Mouse (Mus musculus) stomach, postnatal 0 days (tissue): ENCODE results near the gene Stx4a. TPM values are rescaled to one million over a fixed set of nuclear protein-coding genes. Genes with fewer than 3 reads are reported as not detected.

Source experiments
- ATAC-seq: fragments of 200-750 bp; cut with Nextera tagmentation; 2 replicates; pipeline ENCODE4 v1.8.0; 2017; ENCODE audit not compliant: low FRiP score, low TSS enrichment
- DNase-seq: peaks from one replicate; pipeline ENCODE4 v3.0.0-alpha.2; 2016; ENCODE audit warnings: low spot score
- H3K27ac ChIP-seq: fragments of 300-500 bp; sonication (generic); replicated peaks from 2 replicates; pipeline ENCODE4 v1.5.1; 2014; ENCODE audit warnings: mild to moderate bottlenecking, control low read depth
- H3K27me3 ChIP-seq: fragments of 300-500 bp; sonication (generic); 2 replicates; pipeline ENCODE4 v1.6.1; 2014; ENCODE audit warnings: low read length; ENCODE audit not compliant: control insufficient read depth, insufficient read depth
- H3K36me3 ChIP-seq: fragments of 300-500 bp; sonication (generic); 2 replicates; pipeline ENCODE4 v1.6.1; 2014; ENCODE audit warnings: low read length, mixed read lengths; ENCODE audit not compliant: control insufficient read depth, insufficient read depth
- H3K4me1 ChIP-seq: fragments of 300-500 bp; sonication (generic); replicated peaks from 2 replicates; pipeline ENCODE4 v1.6.1; 2014; ENCODE audit warnings: antibody characterized with exemption; ENCODE audit not compliant: control insufficient read depth, insufficient read depth
- H3K4me2 ChIP-seq: fragments of 300-500 bp; sonication (generic); replicated peaks from 2 replicates; pipeline ENCODE4 v1.6.1; 2014; ENCODE audit warnings: low read depth, mild to moderate bottlenecking, control low read depth, moderate library complexity
- H3K4me3 ChIP-seq: fragments of 300-500 bp; sonication (generic); 2 replicates; pipeline ENCODE4 v1.5.1; 2014; ENCODE audit warnings: low read depth, low read length, control low read depth
- H3K9ac ChIP-seq: fragments of 300-500 bp; sonication (generic); 2 replicates; pipeline ENCODE4 v1.6.1; 2014; ENCODE audit warnings: mild to moderate bottlenecking, low read length, control low read depth, mixed read lengths
- H3K9me3 ChIP-seq: fragments of 300-500 bp; sonication (generic); 2 replicates; pipeline ENCODE4 v1.6.1; 2016; ENCODE audit warnings: low read length; ENCODE audit not compliant: control insufficient read depth
- CTCF ChIP-seq: IDR thresholded peaks from 2 replicates; pipeline ENCODE4 v1.5.1; 2016; ENCODE audit warnings: antibody characterized with exemption, low read depth, mild to moderate bottlenecking, moderate library complexity
- EP300 ChIP-seq: optimal IDR thresholded peaks from 2 replicates; pipeline ENCODE3; 2016; ENCODE audit warnings: antibody characterized with exemption
- WGBS: fragments of 180-500 bp; shearing (Covaris S2); extraction: QIAGEN DNeasy Blood & Tissue Kit; methylation state at CpG from one replicate; pipeline ENCODE4 v1.1.7; 2014; 5-methylcytosine and 5-hydroxymethylcytosine counted together
- polyA plus RNA-seq: library from polyadenylated mRNA; unstranded; fragments of >200 nt; fragmentation: Nextera tagmentation; extraction: Ambion mirVana; gene quantifications from 2 replicates; pipeline ENCODE4 v1.2.1, GENCODE M21; 2015

Gene Stx4a
- polyA plus RNA-seq, 1 experiment from 2014 or later, result 28.4 TPM

DNA sequence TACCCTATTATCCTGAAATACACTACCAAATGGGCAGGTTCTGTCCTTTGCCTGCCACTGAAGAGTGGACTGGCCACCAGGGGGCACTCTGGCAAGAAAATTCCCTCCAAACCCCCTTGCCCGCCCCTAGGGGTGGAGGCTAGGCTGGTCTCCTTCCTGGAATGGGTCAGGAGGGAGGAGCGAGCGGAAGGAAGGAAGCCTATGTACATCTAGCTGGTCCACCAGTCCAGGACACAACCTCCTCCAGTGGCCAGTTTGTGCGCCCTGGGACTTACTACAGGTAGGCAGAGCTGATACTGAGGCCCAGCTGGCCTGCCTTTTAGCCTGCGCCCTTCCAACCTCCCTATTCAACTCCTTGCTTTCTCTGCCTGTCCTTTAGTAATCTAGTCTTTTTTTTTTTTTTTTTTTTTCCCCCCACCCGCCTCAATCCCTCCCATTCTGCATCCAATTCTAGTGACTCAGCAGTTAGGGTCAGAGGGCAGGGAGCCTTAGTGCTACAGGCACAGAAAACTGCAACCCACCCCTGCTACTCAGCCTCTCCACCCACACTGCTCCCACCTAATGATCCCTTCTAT lies 23.6 kb upstream of the Stx4a start, which contains the start of gene Hsd3b7:
TSS of gene Hsd3b7 (plus strand) at position 170 of the 575 bp plus-strand sequence.
- DNase-seq (peak; percentile 97), ATAC-seq (peak; percentile 91)
- Histone ChIP-seq H3K9ac (peak within 1 kb of the TSS; percentile 52; the same call in 1 of the 2 replicates), H3K27ac (peak within 1 kb of the TSS; percentile 77), H3K4me2 (peak within 1 kb of the TSS; percentile 51), H3K27me3 (no peaks in the 10 kb centered on the region), H3K9me3 (no peaks in the 10 kb centered on the region), H3K36me3 (peaks cover 20% of the 10 kb centered on the region), H3K4me1 (peaks cover 3% of the 10 kb centered on the region), H3K4me3 (peak within 1 kb of the TSS; percentile 33)
- 14% methylated on average over 6 of the region's 6 CpGs for WGBS
- TF ChIP-seq EP300 (no peak), CTCF (peak; percentile 100)

DNA sequence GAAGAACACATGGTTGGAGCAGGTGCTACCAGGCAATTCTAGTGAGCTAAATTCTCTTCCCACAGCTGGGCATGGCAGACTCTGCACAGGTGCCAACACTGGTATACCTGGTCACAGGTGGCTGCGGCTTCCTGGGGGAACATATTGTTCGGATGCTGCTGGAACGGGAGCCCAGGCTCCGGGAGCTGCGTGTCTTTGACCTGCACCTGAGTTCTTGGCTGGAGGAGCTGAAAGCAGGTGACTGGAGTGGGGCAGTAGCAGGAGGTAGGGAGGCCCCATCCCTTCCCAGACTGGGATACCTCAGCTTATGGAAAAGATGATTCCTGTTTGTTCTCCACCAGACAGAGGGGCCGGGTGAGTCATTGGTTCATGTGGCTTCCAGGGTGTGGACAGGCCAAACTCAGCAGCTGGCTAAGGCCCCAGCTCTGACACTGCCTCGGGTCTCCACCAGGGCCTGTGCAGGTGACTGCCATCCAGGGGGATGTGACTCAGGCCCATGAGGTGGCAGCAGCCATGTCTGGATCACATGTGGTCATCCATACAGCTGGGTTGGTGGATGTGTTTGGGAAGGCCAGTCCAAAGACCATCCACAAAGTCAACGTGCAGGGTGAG lies 23.0 kb upstream of the Stx4a start:
- Histone ChIP-seq H3K4me1 (peaks cover 3% of the 10 kb centered on the region), H3K27me3 (no peaks in the 10 kb centered on the region), H3K4me3 (peak overlapping the region; percentile 33; the same call in 1 of the 2 replicates), H3K9me3 (no peaks in the 10 kb centered on the region), H3K4me2 (peak overlapping the region; percentile 51), H3K27ac (peak overlapping the region; percentile 77), H3K36me3 (peaks cover 14% of the 10 kb centered on the region), H3K9ac (peak overlapping the region; percentile 52; the same call in 1 of the 2 replicates)
- TF ChIP-seq EP300 (no peak), CTCF (peak; percentile 18; the same call in 1 of the 2 replicates)
- ATAC-seq (peak; percentile 43), DNase-seq (peak; percentile 57)
- 78% methylated on average over 8 of the region's 8 CpGs for WGBS

DNA sequence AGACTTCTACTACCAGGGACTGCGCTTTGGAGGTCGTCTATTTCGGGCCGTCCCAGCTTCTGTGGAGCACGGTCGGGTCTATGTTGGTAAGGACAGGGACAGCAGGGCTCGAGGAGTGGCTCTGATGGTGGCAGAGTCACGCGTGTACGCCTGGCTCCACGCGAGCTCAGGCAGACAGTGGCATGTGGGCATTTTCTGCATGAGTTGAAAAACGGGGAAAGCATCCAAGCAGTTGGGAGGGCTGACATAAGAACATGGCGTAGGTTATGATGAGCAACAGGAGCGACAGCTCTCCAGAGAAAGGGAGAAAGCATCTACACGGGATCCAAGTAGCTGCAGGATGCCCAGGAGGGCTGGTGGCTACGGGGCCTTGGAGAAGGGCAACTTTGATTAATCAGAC lies 21.8 kb upstream of the Stx4a start:
- no peaks in the 10 kb centered on the region for H3K9me3 ChIP-seq
- H3K4me3 ChIP-seq, result no peak overlapping the region
- DNase-seq, result no peak
- H3K9ac ChIP-seq, result no peak overlapping the region
- H3K4me2 ChIP-seq, result no peak overlapping the region
- H3K4me1 ChIP-seq, result peaks cover 3% of the 10 kb centered on the region
- H3K27me3 ChIP-seq, result no peaks in the 10 kb centered on the region
- no peak for ATAC-seq
- H3K36me3 ChIP-seq, result 0 out of 2 replicates have a peak, but pooled peaks cover 8% of the 10 kb centered on the region
- TF ChIP-seq CTCF (no peak), EP300 (no peak)
- no peak overlapping the region for H3K27ac ChIP-seq
- 92% methylated on average over 17 of the region's 17 CpGs for WGBS

DNA sequence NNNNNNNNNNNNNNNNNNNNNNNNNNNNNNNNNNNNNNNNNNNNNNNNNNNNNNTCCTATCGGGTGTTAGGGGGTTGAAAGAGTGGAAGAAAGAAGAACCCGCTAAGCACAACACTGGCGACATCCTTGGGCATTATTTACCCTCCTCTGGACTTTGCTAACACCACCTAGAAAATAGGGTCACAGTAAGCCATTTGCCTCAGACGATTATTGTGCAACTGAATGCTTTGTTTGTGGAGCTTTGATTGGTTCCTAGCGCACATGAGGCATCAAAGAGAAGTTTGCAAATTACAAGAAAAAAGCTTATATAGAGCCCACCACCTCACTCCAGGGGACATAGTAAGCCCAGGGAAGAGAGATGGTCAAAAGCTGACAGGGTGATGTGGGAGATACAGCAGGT lies 15.3 kb upstream of the Stx4a start:
- no peak for TF ChIP-seq CTCF
- no peak for TF ChIP-seq EP300

DNA sequence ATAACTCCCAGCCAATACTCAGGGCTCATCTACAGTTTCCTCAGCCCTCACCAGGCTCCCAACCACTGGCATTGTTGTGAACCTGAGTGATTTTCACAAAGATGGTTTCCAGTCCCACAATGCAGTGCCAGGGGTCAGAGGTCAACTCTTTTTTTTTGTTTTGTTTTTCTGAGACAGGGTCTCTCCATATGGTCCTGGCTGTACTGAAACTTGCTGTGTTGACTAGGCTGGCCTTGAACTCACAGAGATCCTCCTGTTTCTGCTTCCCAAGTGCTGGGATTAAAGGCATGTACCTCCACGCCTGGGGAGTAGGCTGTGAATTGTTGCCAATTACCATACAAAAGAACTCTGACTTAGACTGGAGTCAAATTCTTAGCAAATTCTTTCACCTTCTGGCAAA lies 14.2 kb upstream of the Stx4a start:
- Histone ChIP-seq H3K9me3 (no peaks in the 10 kb centered on the region), H3K4me3 (no peak overlapping the region), H3K9ac (no peak overlapping the region), H3K36me3 (no peaks in the 10 kb centered on the region), H3K27me3 (no peaks in the 10 kb centered on the region), H3K4me2 (no peak overlapping the region), H3K27ac (no peak overlapping the region), H3K4me1 (no peaks in the 10 kb centered on the region)
- TF ChIP-seq EP300 (no peak), CTCF (no peak)
- no peak for DNase-seq
- 93% methylated on average over 1 of the region's 1 CpGs for WGBS
- no peak for ATAC-seq

More for the DNA sequence above, 15.3 kb upstream of the Stx4a start:
- ATAC-seq (no peak), DNase-seq (no peak)
- 67% methylated on average over 5 of the region's 5 CpGs for WGBS
- H3K4me3 ChIP-seq, result no peak overlapping the region
- H3K9me3 ChIP-seq, result no peaks in the 10 kb centered on the region
- no peak overlapping the region for H3K27ac ChIP-seq
- H3K9ac ChIP-seq, result no peak overlapping the region
- H3K36me3 ChIP-seq, result no peaks in the 10 kb centered on the region
- H3K27me3 ChIP-seq, result no peaks in the 10 kb centered on the region
- H3K4me1 ChIP-seq, result no peaks in the 10 kb centered on the region
- no peak overlapping the region for H3K4me2 ChIP-seq

DNA sequence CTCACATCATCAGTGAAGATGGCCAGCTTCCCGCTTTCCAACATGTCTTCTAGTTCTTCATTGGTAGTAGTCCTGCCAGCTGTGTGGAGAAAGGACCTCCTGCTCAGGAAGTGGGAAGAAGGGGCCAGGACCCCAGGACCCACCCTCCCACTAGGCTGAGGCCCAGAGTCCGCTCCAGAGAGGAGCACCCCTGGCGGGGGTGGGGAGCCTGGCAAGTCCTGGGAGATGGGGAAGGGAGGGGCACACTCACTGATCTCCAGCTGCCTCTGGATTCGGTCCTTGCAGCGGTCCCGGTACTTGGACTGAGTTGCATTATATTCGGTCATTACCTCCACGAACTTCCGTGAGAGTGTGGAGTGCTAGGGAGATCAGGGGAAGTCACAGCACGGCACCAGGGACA lies 13.4 kb upstream of the Stx4a start:
- no peaks in the 10 kb centered on the region for H3K9me3 ChIP-seq
- DNase-seq, result no peak
- H3K4me2 ChIP-seq, result no peak overlapping the region
- ATAC-seq, result no peak
- H3K9ac ChIP-seq, result no peak overlapping the region
- H3K4me3 ChIP-seq, result no peak overlapping the region
- no peaks in the 10 kb centered on the region for H3K36me3 ChIP-seq
- TF ChIP-seq EP300, result no peak
- TF ChIP-seq CTCF, result no peak
- no peaks in the 10 kb centered on the region for H3K4me1 ChIP-seq
- no peak overlapping the region for H3K27ac ChIP-seq
- WGBS, result 80% methylated on average over 10 of the region's 10 CpGs
- no peaks in the 10 kb centered on the region for H3K27me3 ChIP-seq
